Mouse (Mus musculus): ENCODE measurements around the gene Olfr711.

DNA sequence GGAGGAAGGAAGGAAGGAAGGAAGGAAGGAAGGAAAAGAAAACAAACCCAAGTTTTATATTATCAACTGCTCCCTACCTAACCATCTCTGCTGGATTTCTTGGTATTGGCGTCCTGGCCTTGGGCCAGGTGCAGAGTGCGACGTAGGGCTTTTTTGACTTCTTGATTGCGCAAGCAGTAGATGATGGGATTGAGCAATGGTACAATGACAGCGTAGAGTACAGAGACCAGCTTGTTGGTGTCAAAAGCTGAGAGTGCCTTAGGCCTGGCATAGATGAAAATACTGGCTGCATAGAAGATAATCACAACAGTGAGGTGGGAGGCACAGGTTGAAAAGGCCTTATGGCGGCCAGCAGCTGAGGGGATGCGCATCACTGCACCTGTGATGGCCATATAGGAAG lies 25.5 kb upstream of the Olfr711 start:
- no peak for TF ChIP-seq CTCF (IDR thresholded peaks at IDR 0.05; ENCODE audit: low read depth, low read length)
- TF ChIP-seq POLR2A (IDR thresholded peaks at IDR 0.05; ENCODE audit: borderline replicate concordance, low read depth, low read length) = no peak
